Mouse (Mus musculus) neural tube, embryonic 11.5 days (tissue): ENCODE data around the gene Fgd2. TPM values are rescaled to one million over a fixed set of nuclear protein-coding genes. Genes with fewer than 3 reads are reported as not detected.
"Not testable (repeated sequence)": the region's sequence is repeated elsewhere in the genome, so short reads cannot be mapped to it uniquely, and the experiment has no call there.

Source experiments
- ATAC-seq: fragments of 200-750 bp; cut with Nextera tagmentation; 2 replicates; pipeline ENCODE4 v1.8.0; 2017; ENCODE audit warnings: moderate number of reproducible peaks, mild to moderate bottlenecking, moderate TSS enrichment, moderate library complexity; ENCODE audit not compliant: insufficient read depth, low FRiP score, low TSS enrichment
- DNase-seq: peaks from one replicate; pipeline ENCODE4 v3.0.0-alpha.2; 2015; ENCODE audit warnings: low spot score
- H3K27ac ChIP-seq: fragments of 300-500 bp; sonication (generic); 2 replicates; pipeline ENCODE4 v1.5.1; 2014; ENCODE audit warnings: low read depth, mild to moderate bottlenecking, low read length
- H3K27me3 ChIP-seq: fragments of 300-500 bp; sonication (generic); 2 replicates; pipeline ENCODE4 v1.6.1; 2014; ENCODE audit warnings: mild to moderate bottlenecking, low read length, mixed read lengths; ENCODE audit not compliant: control insufficient read depth, insufficient read depth
- H3K36me3 ChIP-seq: fragments of 300-500 bp; sonication (generic); 2 replicates; pipeline ENCODE4 v1.6.1; 2014; ENCODE audit warnings: mild to moderate bottlenecking, low read length, moderate library complexity, mixed read lengths; ENCODE audit not compliant: control insufficient read depth, insufficient read depth
- H3K4me1 ChIP-seq: fragments of 300-500 bp; sonication (generic); 2 replicates; pipeline ENCODE4 v1.6.1; 2014; ENCODE audit warnings: low read length, mixed read lengths; ENCODE audit not compliant: control insufficient read depth, insufficient read depth
- H3K4me2 ChIP-seq: fragments of 300-500 bp; sonication (generic); 2 replicates; pipeline ENCODE4 v1.6.1; 2014; ENCODE audit warnings: low read depth, mild to moderate bottlenecking, moderate library complexity
- H3K4me3 ChIP-seq: fragments of 300-500 bp; sonication (generic); 2 replicates; pipeline ENCODE4 v1.5.1; 2014; ENCODE audit warnings: low read depth, low read length
- H3K9ac ChIP-seq: fragments of 300-500 bp; sonication (generic); 2 replicates; pipeline ENCODE4 v1.6.1; 2014; ENCODE audit warnings: mild to moderate bottlenecking, low read length
- H3K9me3 ChIP-seq: fragments of 300-500 bp; sonication (generic); 2 replicates; pipeline ENCODE4 v1.6.1; 2016; ENCODE audit warnings: low read length; ENCODE audit not compliant: control insufficient read depth
- WGBS: fragments of 180-500 bp; shearing (Covaris S2); extraction: QIAGEN DNeasy Blood & Tissue Kit; methylation state at CpG from one replicate; pipeline ENCODE4 v1.1.7; 2014; 5-methylcytosine and 5-hydroxymethylcytosine counted together
- polyA plus RNA-seq: library from polyadenylated mRNA; unstranded; fragments of >200 nt; fragmentation: Nextera tagmentation; extraction: Ambion mirVana; gene quantifications from 2 replicates; pipeline ENCODE4 v1.2.1, GENCODE M21; 2014

Fgd2 gene
- polyA plus RNA-seq, 1 experiment from 2014 or later, result 2.8 TPM

DNA sequence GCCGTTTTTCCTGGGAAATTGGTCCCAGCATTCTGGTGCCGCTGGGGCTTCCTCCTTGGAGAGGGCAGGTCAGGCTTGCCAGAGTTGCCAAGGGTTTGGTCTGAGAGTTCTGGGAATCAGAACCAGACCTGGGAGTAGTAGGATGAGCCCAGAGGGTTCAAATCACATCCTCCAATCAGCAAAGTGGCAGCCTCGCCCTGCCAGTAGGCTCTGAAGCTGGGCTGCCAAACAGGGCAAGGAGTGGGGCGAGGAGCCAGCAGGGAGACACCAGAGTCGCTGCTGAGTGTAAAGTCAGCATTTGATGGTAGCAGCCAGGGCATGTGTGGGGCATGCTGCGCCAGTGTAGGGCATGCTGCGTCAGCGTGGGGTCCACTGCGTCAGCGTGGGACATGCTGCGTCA is 28.3 kb downstream of the Fgd2 start:
- Histone ChIP-seq H3K4me2 (no peak overlapping the region), H3K4me3 (no peak overlapping the region), H3K27me3 (no peaks in the 10 kb centered on the region), H3K9ac (no peak overlapping the region), H3K4me1 (no peaks in the 10 kb centered on the region), H3K36me3 (no peaks in the 10 kb centered on the region), H3K27ac (no peak overlapping the region), H3K9me3 (no peaks in the 10 kb centered on the region)
- DNase-seq (no peak), ATAC-seq (no peak)
- WGBS, result 80% methylated on average over 11 of the region's 11 CpGs

DNA sequence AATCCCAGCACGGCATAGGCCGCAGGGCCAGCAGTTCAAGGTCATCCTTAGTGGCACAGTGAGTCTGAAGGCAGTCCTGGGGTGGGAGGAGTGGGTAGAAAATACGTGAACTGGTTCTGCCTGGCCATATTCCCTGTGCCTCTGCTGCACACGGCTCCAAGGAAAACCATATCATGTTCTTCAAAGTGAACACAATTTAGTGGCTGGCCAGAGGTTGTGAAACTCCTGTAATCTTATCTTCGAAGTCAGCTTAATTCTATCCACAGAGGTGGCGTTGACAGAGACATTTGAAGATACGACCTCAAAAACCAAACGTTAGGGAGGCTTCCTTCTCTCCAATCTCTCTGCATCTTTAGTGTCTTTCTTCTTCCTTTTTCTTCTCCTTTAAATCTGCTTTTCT is 30.6 kb downstream of the Fgd2 start:
- Histone ChIP-seq H3K27me3 (no peaks in the 10 kb centered on the region), H3K9me3 (no peaks in the 10 kb centered on the region), H3K36me3 (no peaks in the 10 kb centered on the region), H3K4me2 (no peak overlapping the region), H3K4me3 (no peak overlapping the region), H3K9ac (no peak overlapping the region), H3K4me1 (no peaks in the 10 kb centered on the region), H3K27ac (no peak overlapping the region)
- no peak for ATAC-seq
- WGBS, result 86% methylated on average over 8 of the region's 8 CpGs
- no peak for DNase-seq

DNA sequence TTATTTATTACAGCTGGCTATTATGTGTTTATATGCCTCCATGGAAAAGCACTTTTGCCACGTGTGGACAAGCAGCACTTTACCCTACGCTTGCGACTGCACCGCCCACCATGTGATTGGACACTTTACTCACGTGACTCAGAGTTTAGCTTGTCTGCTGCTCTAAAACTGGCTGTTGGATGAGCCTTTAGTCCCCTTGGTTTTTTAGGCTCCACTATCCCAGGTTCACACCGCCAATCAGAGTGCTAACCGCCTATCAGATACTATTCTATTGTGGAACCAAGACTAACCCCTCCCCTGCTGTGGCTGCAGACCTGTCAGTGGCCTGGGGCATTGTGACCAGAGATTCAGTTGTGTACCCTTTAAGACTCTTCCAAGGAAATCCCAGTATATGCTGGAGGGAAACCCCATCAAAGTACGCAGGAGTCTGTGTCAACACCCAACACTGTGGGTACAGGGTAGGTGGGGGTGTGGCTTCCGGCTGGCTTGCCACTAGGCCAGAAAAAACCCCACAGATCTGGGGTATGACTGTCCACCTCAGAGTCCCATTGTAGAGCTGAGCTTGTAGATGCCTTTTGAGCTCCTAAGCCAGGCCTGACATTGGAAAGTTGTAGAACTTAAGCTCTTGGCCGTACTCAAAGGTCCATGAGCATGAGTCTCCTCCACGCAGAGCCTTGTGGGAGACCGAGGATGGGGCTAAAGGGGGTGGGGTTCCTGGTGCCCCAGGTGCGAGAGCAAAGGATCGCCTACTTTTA is 32.8 kb downstream of the Fgd2 start:
- ATAC-seq (no peak), DNase-seq (no peak)
- Histone ChIP-seq H3K27ac (no peak overlapping the region), H3K36me3 (no peaks in the 10 kb centered on the region), H3K27me3 (no peaks in the 10 kb centered on the region), H3K4me3 (no peak overlapping the region), H3K9ac (no peak overlapping the region), H3K4me1 (peaks cover 13% of the 10 kb centered on the region), H3K9me3 (no peaks in the 10 kb centered on the region), H3K4me2 (no peak overlapping the region)
- WGBS, result 75% methylated on average over 14 of the region's 14 CpGs

DNA sequence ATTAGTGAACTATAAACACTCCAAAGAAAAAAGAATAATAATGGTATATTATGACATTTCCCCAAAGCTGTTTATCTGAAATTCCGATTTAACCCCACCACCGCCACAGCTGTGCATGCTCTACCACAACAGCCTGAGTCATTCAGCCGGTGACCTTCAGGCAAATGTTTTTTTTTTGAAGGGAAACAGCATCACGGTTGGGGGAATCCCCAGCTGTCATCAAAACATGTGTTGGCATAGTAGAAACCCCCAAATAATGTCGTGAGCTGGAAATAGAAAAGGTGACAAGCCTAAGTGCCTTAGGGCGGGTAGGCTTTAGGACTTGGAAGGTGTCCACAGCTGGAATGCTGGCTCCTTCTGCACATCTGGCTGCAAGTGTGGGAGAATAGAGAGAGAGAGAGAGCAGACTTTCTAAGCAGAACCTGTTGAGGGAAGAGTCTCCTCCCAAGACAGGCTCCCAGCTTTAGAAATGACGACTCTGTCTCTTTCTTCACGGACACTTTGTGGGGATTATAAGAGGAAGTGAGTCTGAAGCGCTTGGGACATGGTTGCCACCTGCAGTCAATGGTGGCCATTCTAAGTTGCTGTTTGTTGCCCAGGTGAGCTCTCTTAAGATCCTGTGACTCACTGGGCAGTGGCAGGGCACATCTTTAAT is 33.5 kb downstream of the Fgd2 start:
- DNase-seq (no peak), ATAC-seq (no peak)
- whole genome bisulfite sequencing, result 74% methylated on average over 9 of the region's 9 CpGs
- no peaks in the 10 kb centered on the region for H3K27me3 ChIP-seq
- H3K4me2 ChIP-seq, result no peak overlapping the region
- no peak overlapping the region for H3K9ac ChIP-seq
- no peaks in the 10 kb centered on the region for H3K36me3 ChIP-seq
- H3K4me1 ChIP-seq, result peaks cover 19% of the 10 kb centered on the region
- H3K9me3 ChIP-seq, result no peaks in the 10 kb centered on the region
- H3K4me3 ChIP-seq, result no peak overlapping the region
- no peak overlapping the region for H3K27ac ChIP-seq

DNA sequence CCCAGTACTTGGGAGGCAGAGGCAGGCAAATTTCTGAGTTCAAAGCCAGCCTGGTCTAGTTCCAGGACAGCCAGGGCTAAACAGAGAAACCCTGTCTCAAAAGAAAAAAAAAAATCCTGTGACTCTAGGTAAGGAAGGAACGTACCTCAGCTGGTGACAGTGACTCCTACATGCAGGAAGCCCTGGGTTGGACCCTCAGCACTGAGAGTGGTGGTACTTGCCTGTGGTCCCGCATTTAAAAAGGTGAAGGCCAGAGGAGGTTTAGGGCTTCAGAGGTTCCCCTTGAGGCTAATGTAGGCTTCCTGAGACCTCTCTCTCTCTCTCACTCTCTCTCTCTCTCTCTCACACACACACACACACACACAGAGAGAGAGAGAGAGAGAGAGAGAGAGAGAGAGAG is 34.0 kb downstream of the Fgd2 start:
- WGBS, result 84% methylated on average over 2 of the region's 2 CpGs
- not testable (repeated sequence) for H3K9ac ChIP-seq, H3K4me3 ChIP-seq, H3K27me3 ChIP-seq, H3K27ac ChIP-seq, H3K9me3 ChIP-seq, DNase-seq, H3K4me2 ChIP-seq, ATAC-seq, H3K36me3 ChIP-seq
- H3K4me1 ChIP-seq, result peaks cover 20% of the 10 kb centered on the region

DNA sequence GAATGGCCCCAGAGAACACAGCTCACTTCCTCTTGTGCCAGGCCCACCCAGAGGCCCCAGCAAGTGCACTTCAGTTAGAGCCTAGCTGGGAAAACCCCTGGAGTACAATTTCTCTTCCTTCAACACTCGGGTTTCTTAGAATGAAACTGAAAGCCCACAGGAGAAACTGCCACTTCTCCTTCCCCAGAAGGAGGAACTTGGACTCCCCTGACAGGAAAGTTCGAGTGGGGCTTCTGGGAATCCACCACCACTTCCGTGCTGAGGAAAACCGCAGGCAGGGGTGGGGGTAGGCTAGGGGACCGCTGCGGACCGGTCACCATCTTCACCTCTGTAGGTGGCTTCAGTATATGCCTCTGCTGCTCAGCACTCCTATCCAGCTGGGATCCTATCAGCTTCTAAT is 34.7 kb downstream of the Fgd2 start:
- no peak overlapping the region for H3K9ac ChIP-seq
- no peak overlapping the region for H3K4me3 ChIP-seq
- DNase-seq (no peak), ATAC-seq (no peak)
- H3K9me3 ChIP-seq, result no peaks in the 10 kb centered on the region
- H3K27ac ChIP-seq, result no peak overlapping the region
- peaks cover 20% of the 10 kb centered on the region for H3K4me1 ChIP-seq
- H3K4me2 ChIP-seq, result no peak overlapping the region
- no peaks in the 10 kb centered on the region for H3K36me3 ChIP-seq
- 70% methylated on average over 7 of the region's 7 CpGs for WGBS
- H3K27me3 ChIP-seq, result no peaks in the 10 kb centered on the region

DNA sequence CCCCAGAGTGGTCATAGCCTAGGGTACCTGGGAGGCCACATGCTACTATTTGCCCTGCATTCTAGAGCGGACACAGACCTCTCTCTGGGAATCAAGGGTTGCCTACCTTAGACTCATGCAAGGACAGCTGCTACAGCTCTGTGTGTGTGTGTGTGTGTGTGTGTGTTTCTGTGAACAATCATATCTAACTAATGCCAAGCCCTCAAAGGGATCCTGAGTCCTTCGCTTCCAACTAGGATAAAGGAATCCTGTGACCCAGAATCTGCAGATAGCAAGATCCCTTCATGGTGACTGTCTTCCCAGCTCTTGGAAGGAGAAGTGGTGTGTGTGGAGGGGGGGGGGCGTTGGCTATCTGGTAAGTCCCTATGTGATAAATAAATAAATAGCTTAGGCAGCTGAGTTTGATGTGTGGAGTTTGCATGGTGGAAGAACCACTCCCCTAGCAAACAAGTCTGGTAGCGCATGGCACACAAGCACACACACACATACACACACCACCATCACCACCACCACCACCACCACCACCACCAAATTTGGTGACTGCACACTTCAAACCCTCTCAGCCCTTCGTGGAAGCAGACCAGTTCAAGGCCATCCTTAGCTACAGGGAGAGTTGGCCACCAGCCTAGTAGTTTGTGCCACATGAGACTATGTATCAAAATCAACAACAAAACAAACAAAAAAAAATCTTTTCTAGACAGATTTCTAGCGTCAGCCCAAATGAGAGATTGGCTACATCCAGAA is 35.5 kb downstream of the Fgd2 start:
- ATAC-seq (no peak), DNase-seq (no peak)
- H3K4me1 ChIP-seq, result peaks cover 20% of the 10 kb centered on the region
- H3K27ac ChIP-seq, result no peak overlapping the region
- no peaks in the 10 kb centered on the region for H3K9me3 ChIP-seq
- no peaks in the 10 kb centered on the region for H3K36me3 ChIP-seq
- WGBS, result 66% methylated on average over 6 of the region's 6 CpGs
- H3K4me2 ChIP-seq, result no peak overlapping the region
- no peaks in the 10 kb centered on the region for H3K27me3 ChIP-seq
- H3K9ac ChIP-seq, result no peak overlapping the region
- H3K4me3 ChIP-seq, result no peak overlapping the region

DNA sequence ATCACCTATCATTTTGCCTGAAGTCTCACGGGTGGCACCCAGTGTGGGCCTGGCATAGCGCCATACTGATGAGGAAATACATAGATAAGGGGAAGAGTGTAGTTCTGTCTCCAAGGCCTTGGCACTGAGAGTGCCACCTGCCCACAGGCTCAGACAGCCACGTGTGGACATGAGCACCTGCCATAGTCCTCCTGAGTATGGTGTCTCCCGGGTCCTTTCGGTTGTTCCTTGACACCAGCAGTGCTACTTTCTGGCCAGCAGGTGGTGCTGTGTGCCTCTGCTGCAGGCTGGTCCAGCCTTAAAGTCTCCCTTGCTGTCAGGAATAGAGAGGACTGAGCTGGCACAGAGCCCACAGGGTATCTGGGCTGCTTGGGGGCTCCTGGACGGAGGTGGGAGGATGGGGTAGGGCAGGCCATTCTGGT is 36.1 kb downstream of the Fgd2 start:
- H3K4me2 ChIP-seq, result peak overlapping the region; percentile 19; the same call in 1 of the 2 replicates
- no peaks in the 10 kb centered on the region for H3K9me3 ChIP-seq
- ATAC-seq (peak; percentile 70), DNase-seq (peak; percentile 87)
- peaks cover 20% of the 10 kb centered on the region for H3K4me1 ChIP-seq
- no peak overlapping the region for H3K4me3 ChIP-seq
- peak overlapping the region; percentile 14; the same call in 1 of the 2 replicates for H3K9ac ChIP-seq
- no peaks in the 10 kb centered on the region for H3K27me3 ChIP-seq
- H3K36me3 ChIP-seq, result no peaks in the 10 kb centered on the region
- WGBS, result 22% methylated on average over 6 of the region's 6 CpGs
- H3K27ac ChIP-seq, result 0 out of 2 replicates have a peak overlapping the region, but pooled peaks have one; percentile 44
